Mouse (Mus musculus) lung, postnatal 25 days (tissue): Measurements from ENCODE around the gene Arl6ip6.

Experiments used
- DNase-seq: peaks from one replicate; pipeline ENCODE4 v3.0.0; 2022; ENCODE audit warnings: low spot score

The Arl6ip6 gene

DNA sequence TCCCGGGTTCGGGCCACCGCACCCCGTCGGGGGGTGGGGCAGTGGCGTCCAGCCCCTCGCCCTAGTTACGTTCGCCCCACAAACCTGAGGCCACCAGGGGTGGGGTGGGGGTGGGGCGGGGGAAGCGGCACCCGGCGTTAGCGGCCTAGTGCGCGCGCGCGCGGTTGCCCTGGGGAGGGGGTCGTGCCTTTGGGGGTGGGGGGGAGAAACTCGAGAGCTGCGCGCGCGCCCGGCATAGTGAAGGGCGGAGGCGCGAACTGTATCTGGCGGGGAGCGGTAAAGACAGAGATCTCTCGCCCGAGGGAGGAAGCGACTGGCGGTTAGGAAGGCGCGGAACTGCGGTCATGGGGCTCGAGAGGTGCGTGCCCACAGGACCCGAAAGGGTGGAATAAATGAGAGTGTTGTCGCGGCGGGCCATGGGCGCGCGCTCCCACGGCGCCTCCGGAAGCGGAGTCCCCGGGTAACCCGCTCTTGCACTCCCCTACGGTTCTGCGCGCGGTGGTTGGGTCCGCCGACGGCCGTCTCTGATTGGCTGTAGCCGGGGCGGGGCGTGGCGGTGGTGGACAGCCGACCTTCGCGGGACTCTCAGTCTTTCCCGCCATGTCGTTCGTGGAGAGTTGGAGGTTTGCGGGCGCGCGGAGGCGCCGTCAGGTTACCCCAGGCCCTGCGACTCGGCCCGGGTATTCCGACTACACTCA is at the start of gene Arl6ip6:
TSS of gene Arl6ip6 (plus strand) at position 204 of the 698 bp plus-strand sequence.
- DNase-seq, result peak; percentile 98

DNA sequence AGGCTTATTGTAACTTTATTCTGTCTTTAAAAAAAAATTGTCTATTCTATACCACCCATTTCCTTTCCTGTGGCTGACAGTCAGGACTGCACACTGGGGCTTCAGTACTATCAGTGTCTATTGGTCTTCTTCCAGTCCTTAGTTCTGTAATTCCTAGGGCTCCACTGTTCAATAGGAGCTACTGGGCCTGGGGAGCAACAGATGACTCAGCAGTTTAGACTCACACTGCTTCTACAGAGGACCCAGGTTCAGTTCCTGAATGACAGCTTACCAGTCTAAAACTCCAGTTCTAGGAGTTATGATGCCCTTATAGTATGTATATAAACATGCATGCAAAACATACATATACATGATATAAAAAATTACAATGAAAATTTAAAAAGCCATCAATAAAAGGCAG is 44.7 kb upstream of the Arl6ip6 start:
- DNase-seq, result no peak

DNA sequence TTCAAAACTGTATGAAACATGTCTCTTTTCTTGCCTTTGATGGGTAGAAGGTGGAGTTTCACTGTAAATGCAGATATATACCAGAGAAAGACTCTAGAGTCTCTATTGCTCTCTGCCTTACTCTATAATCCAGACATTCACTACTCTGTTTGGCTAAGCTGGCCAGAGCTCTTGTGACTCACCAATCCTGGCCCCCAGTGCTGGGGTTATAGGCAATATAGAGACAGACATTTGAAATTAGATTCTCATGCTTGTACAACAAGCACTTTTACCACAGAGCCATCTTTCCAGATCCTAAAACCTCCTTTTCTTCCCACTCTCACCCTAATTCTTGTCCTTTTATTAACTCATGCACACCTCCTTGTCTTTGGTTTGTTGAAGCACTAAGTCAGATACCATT is 17.6 kb upstream of the Arl6ip6 start:
- DNase-seq, result no peak

DNA sequence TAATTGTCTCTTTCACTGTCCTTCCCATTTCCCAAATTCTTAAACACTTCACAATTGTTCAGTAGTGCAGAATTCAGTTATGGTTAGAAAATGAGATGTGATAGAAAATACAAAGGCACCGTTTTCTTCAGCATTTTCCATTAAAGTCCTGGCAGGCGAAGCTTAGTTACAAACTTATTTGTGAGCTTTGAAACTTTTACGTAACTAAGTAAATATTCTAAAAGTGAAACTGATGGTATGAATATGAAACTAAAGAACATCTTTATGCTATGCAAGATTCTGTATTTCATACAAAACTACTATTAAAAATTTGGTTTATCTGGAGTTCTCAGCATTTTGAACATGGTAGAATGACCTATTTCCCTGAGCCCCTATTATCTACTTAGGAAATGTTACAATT is 12.6 kb upstream of the Arl6ip6 start:
- DNase-seq, result no peak

DNA sequence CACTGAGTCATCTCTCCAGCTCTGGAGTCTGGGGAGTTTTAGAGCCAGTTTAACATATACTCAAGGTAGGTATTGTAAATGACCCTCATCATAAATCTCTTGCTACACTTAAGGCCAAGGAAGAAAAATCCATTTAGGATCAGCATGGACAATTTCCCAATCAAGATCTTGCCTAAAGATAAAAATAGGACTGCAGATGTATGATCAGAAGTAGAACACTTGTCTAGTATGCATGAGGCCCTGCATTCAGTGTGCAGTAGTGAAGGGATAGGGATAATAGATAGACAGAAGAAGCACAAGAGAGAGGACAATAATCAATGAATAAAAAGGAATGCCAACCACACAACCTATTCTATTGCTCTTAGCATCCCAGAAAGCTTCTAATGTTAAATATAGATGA is 11.7 kb upstream of the Arl6ip6 start:
- no peak for DNase-seq

DNA sequence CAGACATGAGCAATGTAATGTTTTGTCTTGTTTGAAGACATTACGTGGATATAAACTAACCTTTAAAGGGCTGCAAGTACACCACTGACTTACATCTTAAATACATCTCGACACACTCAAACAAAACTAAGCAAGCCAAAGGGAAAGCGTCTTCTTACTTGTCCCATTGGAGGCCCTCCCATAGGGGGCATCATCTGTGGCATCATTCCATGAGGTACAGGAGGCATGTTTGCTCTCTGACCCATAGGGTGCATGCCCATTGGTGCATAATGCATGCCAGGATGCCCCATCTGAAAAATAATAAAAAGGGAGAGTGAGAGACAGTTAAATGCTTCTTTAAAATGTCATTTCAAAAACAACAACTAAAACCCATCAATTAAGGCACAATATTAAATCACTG is 1.7 kb upstream of the Arl6ip6 start:
- DNase-seq, result no peak

DNA sequence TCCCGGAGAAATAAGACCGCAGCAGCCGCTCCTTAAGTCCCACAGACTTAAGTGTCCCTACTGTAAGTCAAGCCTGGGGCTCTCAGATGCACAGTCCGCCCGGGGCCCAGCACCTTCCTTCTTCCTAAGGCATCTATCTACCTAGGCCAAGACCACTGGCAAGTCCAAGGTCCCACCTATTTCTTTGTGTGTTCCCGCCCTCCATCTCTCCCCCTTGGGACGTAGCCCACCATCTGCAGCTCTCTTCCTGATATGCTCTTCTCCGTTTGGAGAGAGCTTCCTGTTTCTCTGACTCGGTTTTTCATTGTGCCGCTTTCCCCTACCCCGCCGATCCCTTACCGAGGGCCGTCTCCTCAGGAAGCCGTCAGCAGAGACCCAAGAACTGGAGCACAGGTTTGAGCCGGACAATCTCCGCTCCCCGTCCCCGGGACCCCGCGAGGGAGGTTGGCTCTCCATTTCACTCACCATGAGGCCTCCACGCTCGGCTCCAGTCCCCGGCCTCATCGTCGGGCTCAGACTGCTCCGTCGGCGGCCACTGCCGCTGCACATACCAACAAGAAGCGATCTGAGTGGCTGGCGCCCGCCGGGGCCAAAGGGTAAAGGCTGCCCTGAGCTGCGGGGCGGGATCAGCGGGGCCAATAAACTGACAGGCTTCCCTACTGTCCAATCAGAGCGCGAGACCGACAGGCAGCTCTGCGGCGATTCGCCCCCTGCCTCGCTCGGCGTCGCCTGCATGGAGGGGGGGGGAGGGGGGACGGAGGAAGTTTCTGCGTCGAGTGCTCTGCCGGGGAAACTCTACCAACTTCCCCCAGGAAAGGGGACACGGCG is 628 bp upstream of the Arl6ip6 start, which contains the start of gene Prpf40a:
TSS of gene Prpf40a (minus strand) at position 601 of the 828 bp plus-strand sequence.
- DNase-seq, result peak; percentile 100

DNA sequence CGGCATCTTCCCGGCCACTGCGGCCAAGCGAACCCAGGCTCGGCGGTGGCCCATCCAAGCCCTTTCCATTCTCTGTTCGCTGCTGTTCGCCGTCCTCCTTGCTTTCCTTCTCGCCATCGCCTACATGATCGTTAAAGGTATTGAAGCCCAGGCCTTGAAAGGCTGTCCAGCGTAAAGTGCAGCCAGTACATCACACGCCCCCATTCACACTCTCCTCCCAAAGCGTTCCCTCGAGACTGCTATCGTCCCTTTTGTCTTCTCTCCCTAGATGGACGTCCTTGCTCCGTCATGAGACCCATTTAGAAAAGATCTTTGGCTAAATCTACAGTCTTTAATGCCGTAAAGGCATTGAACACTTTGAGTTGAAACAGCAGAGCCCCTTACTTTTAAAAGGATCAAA is 860 bp downstream of the Arl6ip6 start:
- no peak for DNase-seq

DNA sequence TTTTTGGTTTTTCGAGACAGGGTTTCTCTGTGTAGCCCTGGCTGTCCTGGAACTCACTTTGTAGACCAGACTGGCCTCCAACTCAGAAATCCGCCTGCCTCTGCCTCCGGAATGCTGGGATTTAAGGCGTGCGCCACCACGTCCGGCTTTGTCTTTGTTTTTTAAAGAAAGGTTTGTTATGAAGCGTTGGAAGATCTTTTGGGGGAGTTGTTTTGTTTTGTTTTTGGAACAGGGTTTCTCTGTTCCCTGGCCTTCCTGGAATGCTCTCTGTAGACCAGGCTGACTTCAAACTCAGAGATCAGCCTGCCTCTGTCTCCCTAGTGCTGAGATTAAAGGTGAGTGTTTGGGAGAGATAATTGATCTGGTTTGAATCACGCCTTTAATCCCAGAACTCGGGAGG is 4.9 kb downstream of the Arl6ip6 start:
- no peak for DNase-seq

DNA sequence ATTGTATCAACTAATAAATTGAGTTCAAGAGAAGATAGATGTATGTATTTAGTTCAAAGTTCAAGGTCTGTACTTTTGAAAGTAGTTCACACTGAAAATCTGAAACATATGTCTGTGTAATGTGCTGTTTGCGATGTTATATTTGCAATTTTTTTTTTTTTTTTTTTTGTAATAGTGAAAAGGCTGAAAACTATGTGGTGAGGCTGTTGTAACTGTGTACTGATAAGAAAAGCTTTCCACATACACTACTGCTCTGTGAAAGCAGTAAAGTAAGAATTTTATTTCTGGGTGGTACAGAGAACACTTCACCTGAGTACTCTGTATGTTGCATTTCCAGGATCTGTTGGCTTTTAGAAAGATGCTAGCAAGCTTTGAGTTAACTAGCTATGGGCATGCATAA is 7.7 kb downstream of the Arl6ip6 start:
- DNase-seq, result no peak

DNA sequence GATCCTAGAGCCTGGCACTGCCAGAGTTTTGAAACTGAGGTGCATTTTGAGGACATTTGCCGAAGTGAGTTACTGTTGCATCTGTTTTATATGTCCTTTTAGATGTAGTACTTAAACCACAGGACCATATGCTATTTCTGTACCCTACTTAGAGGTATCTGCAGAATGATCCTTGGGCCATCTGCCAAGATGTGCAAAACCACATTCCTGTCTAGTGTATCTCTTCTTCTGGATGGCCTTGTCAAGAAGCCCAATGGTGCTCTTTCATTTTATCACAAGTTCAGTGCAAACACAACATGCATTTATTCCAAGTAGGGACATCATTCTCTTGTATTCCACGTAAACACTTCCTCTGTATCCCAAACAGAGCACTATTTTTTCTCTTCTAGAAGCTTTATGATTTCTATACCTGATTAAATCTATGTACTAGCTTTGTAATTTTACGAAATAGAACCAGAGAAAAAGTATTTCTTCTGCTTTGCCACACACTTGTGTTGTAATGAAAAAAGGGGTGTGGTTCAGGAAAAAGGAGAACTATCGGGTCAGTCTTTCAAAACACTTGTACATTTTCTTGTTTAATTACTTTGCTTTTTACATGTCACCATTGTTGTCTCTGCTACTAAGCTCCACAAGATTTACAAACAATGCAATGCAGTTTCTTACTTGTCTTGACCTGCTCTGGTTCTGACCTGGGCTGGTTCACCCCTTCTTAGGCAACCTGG is 8.8 kb downstream of the Arl6ip6 start:
- DNase-seq, result peak; percentile 9

DNA sequence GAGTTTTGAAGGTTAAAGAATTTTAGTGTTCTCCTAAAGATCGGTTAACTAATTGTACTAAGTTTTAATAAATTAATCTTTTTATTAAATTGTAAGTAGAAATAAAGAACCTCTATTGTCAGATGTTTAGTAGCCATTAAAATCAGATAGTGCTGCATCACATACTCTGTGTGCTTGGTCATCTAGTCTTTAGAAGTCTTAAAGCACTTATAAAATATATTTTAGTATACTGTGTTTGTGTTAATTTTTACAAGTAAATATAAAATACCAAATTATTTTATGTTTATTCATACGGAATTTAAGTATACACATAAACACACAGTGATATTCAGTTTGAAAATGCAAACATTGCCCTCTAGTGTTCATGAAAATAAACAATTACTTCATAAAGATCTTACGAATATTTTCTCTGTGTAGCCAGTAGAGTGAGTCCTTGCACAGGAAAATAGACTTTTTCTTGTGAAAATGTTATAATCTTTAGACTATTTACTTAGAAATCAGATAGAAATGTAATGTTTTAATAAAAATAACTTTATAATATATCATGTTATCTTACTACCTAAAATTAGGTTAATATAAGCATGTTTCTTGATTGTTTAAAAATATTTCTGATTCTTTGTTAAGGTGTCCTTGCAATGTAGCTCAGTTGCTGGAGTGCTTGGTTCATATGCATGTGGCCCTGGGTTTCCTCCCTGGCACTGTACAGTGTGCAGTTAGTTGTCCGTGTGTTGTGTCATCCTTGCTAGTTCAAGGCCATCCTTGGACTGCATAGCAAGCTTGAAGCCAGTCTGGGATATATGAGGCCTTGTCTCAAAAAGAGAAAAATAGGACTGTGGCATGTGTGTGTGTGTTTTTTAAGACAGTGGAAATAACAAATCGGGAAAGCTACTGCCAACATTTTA is 13.1 kb downstream of the Arl6ip6 start:
- peak; percentile 20 for DNase-seq

DNA sequence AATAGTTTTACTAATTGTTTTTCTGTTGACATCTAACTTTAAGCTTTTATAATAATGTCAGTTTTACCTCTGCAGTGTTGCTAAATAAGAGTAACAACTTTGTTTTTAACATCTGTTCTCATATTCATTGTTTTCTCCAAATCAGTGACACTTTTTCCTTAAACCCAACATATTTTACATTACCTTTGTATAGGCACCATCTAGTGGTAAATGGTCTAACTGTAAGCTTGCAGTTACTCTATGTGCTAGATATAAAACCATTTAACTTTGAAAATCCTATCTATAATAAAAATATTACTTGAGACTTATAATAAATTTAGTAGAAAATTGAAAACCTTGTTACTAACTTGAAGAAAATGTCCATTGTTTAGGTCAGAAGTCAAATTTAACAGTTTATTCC is 15.2 kb downstream of the Arl6ip6 start:
- DNase-seq, result no peak

DNA sequence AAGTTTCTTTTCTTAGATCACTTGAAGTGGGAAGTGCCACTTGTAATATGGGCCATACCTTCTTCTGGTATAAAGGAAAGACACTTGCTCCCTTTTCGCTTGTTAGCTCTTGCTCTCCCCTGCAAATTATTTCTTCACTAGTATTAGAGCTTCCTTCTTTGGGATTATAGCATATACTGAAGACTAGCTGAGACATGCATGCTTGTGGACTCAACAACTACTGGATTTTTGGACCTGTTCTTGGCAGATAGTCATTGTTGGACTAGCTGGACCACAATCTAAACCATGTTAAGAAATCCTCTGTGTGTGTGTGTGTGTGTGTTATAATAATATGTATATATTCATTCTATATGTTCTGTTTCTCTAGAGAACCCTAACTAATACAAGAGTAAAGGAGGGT is 22.0 kb downstream of the Arl6ip6 start:
- DNase-seq, result no peak

DNA sequence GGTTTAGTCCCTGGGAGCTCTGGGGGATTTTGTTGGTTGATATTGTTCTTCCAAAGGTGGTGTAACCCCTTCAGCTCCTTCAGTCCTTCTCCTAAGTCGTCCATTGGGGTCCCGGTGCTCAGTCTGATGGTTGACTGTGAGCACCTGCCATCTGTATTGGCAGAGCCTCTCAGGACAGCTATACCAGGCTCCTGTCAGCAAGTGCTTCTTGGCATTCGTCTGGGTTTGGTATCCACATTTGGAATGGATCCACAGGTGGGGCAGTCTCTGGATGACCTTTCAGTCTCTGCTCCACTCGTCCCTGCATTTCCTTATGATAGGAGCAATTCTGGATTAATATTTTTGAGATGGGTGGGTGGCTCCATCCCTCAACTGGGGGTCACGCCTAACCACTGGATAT is 30.7 kb downstream of the Arl6ip6 start:
- no peak for DNase-seq

DNA sequence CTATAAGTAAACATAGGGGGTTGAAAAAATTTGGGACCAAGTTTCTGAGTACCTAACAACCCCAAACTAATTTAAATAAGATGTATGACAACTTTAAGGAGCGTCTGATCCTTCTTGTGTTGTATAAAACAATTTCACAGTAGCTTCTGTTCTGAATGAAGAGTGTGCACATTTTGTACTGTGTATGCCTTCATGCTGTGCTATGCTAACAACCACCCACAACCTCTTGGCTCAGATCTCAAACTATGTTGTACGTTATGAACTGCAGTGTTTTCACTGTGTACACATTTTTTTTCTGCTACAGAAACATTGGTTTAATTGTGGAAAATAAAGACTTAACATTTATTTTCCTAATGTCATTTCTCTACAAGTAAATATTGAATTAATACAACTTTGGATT is 65.5 kb downstream of the Arl6ip6 start:
- no peak for DNase-seq
